Mouse (Mus musculus) right cerebral cortex, adult 2 months (tissue): Measurements from ENCODE around the gene Jdp2.

Source experiments
- DNase-seq, 2 experiments: peaks; one replicate each; pipeline ENCODE4 v3.0.0; 2021 to 2022; ENCODE audit warnings: low spot score in 2 of 2

The Jdp2 gene

DNA sequence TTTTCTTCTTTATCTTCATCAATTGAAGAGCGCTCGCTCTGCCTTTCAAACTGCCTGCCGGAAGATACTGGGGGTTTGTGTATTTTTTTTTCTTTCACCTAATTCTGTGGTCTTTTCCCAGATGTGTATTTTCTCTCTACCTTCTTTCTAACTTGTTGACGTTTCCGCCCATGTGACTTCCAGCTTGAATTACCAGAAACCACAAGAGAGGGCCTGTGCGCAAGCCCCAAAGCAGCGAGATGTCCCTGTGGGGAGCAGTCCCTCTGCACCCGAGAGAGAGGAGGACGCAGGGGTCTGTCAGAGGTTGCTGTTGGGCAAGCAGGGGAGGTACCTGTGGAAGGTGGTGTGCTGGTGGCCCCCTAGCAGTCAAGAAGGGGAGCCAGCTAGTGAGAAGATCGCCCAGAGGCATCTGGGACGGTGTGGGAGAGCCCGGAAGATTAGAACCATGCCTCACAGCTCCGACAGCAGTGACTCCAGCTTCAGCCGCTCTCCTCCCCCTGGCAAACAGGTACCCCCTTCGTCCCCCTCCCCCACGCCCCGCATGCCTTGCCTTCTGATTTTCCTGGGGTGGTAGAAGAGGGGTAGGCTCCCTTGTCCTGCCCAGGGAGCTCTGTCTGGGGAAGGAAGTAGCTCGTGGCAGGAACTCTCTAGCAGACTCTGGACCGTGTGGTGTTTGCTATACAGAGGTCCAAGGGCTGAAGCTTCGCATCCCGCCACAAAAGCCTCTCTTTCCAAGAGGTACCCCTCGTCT is 87.8 kb downstream of the Jdp2 start, which contains the start of gene Batf:
TSS of gene Batf (plus strand) at position 204 of the 751 bp plus-strand sequence.
- no peak for DNase-seq

DNA sequence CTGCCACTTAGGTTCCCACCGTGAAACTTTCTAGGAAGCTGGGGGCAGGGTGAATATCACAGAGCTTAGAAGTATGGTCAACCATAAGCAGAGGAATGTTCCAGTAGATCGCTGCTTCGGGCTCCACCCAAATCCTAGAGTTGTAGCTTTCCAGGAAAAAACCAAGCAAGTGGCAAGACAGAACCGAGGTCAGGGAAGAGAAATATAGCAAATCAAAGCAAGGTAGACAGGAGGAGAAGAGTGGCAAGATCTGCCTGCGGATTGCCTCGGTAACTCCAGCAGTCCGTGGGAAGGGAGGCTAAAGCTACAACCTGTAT is 88.3 kb downstream of the Jdp2 start:
- DNase-seq = no peak

DNA sequence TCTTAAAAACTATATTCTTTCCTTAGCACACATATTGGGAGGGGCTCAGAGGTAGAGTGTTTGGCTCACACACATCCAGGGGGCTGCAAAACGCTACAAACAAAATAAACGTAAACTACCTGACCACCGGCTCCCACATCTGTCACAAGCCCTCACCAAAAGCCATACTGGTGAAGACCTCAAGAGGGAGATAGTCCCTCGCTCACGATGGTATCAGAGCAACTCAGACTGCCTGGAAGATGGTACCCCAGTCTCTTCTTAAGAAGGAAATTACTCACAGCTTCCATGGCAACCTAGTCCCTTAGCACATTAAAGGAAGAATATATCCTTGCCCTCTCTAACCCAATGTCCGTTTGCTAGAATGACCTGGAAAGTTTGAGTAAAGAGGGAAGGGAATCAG is 89.0 kb downstream of the Jdp2 start:
- no peak for DNase-seq
